ENCODE assay signal across 21 mouse cellular contexts in genomic region chr10:42096924-42097323, GRCm38 (mm10).
"Had no signal": no experiment of that assay in that cellular context is flagged by ENCODE, and none has a peak within 500 bp of the region (broad histone marks: within the 10 kb centered on the region; RNA-seq: fewer than 3 reads in every experiment).

No protein-coding gene starts in this region.

- H3K4me3 ChIP-seq: layer of hippocampus, adult 2 months; limb, embryonic 10.5 days; limb, embryonic 13.5 days; liver, embryonic 12.5 days; liver, embryonic 15.5 days; lung, embryonic 15.5 days had no signal

- H3K27me3 ChIP-seq: limb, embryonic 13.5 days; liver, embryonic 12.5 days; liver, embryonic 15.5 days; lung, embryonic 15.5 days had no signal

- H3K27ac ChIP-seq: kidney, postnatal 0 days; layer of hippocampus, adult 2 months; limb, embryonic 10.5 days; limb, embryonic 13.5 days; liver, embryonic 12.5 days; liver, embryonic 15.5 days; lung, embryonic 15.5 days; stomach, postnatal 0 days had no signal

- H3K9me3 ChIP-seq: limb, embryonic 10.5 days; limb, embryonic 13.5 days; liver, embryonic 12.5 days; liver, embryonic 15.5 days; lung, embryonic 15.5 days had no signal

- H3K9ac ChIP-seq: limb, embryonic 13.5 days; liver, embryonic 12.5 days; liver, embryonic 15.5 days; lung, embryonic 15.5 days had no signal

- H3K4me2 ChIP-seq: limb, embryonic 13.5 days; liver, embryonic 12.5 days; liver, embryonic 15.5 days; lung, embryonic 15.5 days; midbrain, embryonic 11.5 days had no signal

- H3K36me3 ChIP-seq: limb, embryonic 10.5 days; limb, embryonic 13.5 days; liver, embryonic 12.5 days; liver, embryonic 15.5 days; lung, embryonic 15.5 days had no signal

- ATAC-seq: liver, embryonic 12.5 days had no signal

- DNase-seq: kidney, adult 9 months; kidney, postnatal 25 days; layer of hippocampus, adult 9-11 months; liver; lung, adult 18-20 months; lung, postnatal 10 days; lung, postnatal 36 days; midbrain, embryonic 14.5 days; right cerebral cortex, postnatal 4 days; thymus, adult 2 months; thymus, postnatal 14 days; thymus, postnatal 4 days had no signal
